Mouse (Mus musculus): ENCODE data around the gene Gapdh.

DNA sequence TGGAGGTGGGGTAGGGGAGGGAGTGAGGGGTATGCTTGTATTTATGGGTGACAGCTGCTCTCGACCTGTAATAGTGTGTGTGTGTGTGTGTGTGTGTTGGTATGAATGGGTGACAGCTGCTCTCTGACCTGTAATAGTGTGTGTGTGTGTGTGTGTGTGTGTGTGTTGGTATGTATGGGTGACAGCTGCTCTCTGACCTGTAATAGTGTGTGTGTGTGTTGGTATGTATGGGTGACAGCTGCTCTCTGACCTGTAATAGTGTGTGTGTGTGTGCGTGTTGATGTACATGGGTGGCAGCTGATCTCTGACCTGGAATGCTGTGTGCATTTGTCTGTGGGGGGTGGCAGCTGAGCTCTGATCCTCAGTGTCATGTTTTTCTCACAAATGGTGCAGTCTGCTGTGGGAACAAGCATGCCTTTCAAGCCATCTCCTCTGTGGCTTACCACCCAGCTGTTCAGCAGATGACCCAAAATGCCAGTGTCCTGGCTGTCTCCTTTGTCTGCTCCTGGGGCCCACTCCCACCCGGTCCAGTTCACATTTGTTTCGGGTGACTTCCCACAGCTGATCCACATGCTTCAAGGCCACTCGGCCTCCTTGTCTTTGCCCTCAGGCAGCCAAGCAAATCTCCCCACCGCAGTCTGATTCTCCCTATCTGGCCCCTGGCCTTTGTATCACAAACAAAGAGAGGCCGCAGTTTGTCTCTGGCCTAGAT lies 9.2 kb downstream of the Gapdh start:
- TF ChIP-seq CTCF (IDR thresholded peaks at IDR 0.05; ENCODE audit: low read depth, low read length) (no peak), POLR2A (IDR thresholded peaks at IDR 0.05; ENCODE audit: borderline replicate concordance, low read depth, low read length) (no peak)
